Mouse (Mus musculus): ENCODE measurements around the gene Gm20388.

Gene Gm20388

DNA sequence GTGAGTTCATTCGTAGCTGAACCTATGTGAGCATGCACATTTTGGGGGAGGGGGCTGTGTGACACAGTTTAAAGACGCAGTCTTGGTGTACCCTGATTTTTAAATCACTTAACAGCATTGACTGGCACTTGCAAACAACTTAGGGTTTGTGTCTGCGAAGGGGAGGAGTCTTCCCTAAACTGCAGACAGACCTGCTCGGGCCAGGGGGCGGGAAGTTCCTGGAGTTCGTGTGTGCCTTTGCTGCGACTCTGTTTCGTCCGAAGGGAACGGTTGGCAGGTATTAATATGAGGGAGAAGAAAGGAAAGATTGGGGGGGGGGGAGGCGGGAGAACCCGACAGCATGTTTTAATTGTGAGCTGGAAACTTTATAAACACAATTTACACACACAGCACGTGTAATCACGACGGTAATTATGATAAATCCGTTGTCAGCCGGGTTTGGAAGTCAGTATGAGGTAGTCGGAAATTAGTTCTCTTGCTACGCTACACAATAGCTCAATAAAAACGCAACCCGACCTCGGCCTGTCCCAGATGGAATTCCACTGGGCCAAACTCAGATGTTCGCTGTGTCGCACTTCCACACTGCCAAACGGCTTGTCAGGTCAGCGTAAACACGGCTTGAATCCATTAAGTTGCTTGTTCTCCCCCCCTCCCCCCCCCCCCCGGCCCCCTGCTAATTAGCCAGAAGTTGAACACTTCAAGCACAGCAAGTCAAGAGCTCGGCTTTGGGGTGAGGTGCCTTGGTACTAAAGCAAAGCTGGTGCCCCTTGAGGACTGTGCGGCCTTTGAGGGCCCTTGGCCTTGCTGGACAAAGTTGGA lies 1264.3 kb downstream of the Gm20388 start:
- no peak for DNase-seq (ENCODE audit: low spot score in 2 of 2)

DNA sequence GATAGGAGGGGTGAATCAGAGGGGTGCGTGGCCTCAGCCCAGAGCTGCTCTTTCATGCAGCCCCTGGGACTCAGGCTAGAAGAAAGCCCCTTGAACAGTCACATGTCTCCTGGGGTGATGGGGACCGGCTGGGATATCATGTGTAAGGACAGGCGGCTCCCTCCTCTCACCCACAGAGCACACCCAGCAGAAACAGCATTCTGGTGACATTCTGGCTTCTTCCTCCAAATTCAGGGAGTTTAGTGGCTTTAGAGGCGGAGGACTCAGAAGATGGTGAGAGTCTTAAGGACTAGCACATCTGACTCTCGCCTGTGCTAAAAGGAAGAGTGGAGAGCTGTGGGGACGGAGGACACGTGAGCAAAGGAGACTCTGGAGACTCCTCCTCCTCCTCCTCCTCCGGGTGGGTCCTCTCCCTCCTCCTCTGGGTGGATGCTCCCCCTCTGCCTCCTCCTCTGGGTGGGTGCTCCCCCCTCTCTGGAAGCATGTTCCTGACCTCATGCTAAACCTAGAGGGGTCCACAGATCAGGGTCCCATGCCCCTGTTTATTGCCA lies 1265.0 kb downstream of the Gm20388 start:
- no peak for DNase-seq (ENCODE audit: low spot score in 2 of 2)

DNA sequence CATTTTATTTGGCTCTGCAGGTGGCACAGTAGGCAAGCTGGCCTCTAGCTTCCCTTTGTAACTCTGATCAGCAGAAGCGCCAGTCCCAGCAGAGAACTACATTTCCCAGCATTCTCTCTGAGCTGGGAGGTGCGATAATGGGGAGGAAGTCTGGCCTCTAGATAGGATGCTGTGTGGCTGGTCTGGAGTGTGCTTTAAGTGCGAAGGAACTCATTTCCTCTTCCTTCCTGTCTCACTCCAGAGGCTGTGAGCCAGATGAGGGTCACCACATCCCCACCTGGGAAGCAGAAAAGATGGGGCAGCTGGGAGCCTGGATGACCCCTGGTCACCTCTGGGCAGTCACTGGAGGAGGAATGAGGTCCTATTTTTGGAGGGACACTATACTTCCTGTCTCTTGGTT lies 1265.7 kb downstream of the Gm20388 start:
- no peak for DNase-seq (ENCODE audit: low spot score in 2 of 2)

DNA sequence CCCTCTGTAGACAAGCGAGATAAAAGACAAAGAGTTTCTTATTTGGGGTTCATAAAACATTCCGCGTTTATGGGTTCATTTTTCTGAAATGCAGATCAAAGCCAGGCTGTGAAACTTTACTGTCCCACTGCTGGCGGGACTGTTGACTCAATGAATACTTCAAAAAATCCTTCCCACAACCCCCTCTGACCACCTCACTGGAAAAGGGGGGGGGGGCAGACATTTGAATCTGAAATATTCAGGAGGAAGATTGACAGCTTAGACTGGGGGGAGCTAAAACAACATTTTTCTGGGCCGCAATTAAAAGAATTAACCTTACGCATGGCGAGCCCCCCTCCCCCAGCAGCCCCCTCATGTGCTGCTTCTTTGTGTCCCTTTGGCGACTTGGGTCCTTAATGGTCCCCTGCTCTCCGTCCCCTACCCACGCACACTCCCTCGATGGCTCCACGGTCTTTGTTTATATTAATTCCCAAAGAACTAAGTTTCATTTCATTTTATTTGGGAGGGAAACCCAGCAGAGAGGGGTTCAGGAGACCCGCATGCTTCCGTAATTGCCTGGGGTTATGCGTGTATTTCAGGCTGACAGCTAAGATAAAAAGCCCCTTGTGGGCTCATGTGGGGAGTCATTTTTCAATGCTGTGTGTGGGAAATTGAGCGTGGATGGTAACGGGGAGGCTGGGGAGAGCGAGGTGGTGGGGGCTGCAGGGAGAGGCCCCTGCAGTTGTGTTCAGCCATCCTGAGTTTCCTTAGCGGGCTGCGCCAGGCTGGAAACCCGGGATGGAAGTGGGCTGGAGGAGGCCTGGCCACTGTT lies 1270.0 kb downstream of the Gm20388 start:
- DNase-seq (ENCODE audit: low spot score in 2 of 2): no peak

DNA sequence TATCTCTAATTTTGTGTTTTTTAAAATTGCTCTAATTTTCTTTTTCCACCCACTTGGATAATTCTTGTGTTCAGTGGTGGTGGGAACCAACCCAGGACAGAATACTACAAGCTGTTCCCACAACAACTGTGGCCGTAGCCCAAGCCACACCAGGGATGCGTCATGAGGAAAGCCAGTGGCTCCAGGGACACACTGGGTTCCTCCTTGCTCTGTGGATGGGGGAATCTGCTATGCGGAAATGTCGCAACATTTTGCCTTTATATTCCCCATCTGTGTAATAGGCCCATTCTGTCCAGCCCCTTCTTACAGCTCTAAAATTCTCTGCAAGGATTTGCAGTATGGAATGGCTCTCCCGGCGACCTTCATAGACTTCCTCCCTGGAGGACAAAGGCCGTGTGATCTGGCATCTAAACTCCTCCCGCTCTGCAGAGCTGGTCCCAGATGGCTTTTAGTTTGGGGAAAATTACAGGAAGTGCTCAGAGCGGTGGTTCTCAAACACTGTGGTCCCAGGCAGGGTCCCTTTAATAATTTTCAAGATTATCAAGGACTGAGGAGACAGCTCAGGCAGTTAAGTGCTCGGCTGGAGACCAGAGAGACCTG lies 1270.7 kb downstream of the Gm20388 start:
- no peak for DNase-seq (ENCODE audit: low spot score in 2 of 2)

DNA sequence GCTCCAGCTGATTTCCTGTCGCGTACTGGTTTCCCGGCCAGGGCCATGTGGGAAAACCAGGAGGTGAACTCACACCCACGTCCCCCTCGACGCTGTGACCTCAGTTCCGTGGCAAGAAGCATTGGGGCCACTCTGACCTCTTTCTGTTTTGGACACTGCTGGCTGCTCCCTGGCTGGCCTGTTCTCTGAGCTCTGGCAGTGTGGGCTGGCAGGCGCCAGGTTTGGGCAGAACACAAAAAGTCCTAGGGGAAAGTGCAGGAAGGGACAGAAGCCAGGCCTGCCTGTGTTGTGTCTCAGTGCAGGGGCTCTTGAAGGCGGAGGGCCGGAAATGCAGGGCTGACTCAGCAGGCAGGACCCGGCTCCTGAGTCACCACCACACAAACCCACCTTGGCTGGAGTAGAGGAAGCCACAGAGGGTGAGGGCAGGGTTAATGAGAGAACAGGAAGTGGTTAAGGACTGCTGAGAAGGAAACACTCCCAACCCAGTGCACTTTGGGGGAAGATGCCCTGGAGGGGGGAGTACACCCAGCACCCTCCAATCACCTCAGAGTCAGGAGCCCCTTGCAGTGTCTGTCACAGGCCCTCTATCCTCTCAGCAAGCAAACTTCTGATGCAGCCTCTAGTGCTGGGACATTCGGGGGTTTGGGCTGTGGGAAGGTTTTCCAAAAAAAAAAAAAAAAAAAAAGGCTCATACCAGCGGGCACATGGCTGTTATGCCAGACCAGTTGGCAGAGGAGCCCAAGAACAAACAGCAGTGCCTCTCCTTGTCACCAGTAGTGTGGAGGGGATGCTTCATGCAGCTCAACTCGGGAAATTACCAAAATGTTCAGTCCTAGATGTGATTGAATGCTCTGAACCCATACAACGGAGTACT lies 1277.1 kb downstream of the Gm20388 start:
- DNase-seq (ENCODE audit: low spot score in 2 of 2): no peak

DNA sequence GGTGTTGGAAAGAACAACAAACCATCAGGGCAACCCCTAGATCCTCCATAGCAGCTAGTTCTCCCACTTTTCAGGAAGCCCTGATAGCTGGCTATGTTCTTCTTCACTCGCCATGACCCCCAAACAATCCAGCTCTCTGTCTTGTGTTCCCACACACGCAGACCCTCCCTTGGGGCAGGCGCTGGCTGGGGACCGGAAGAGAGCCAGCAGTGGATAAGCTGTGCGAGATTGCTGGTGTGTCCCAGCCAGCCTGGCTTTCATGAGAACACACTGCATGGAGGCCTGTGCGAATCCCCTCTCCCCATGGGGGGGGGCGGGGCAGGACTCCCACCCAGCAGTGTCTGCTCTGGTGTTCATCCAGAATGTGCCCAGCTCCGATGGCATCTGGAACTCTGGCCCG lies 1278.4 kb downstream of the Gm20388 start:
- DNase-seq (ENCODE audit: low spot score in 2 of 2): no peak

DNA sequence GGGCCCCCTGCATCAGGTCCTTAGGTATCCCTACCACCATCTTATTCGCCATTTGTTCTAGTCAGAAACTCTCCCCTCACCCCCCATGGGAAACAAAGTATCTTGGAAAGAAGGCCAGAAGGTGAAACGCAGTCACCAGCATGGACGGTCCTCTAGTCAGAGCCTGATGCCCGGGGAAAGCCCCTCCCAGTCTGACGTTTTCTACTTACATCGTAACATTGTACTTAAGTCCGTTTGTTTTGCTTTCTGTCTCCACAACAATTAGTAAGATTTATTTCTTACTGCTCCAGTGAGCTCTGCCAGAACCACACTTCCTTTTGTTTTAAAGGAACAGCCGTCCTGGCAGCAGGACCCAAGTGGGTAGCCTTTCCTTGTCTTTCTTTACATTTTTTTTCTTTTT lies 1281.8 kb downstream of the Gm20388 start:
- no peak for DNase-seq (ENCODE audit: low spot score in 2 of 2)

DNA sequence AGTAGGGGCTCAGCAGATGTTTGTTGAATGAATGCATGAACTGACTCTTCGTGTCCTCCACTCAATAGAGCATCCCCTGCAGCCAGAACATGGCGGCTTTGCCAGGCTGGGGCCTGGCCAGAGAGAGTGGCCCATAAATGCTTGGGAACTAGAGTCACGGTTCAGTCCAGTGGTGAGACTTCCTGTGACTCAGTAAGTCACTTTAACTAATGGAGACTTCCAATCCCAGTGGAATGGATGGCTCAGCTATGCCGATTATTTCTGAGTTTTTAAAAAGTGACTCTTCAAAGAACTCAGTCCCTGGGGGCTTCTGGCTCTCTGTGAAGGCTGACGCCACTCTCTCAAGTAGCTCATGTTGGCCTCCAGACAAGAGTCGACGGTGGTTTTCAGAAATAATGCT lies 1285.3 kb downstream of the Gm20388 start:
- DNase-seq (ENCODE audit: low spot score in 2 of 2): no peak

DNA sequence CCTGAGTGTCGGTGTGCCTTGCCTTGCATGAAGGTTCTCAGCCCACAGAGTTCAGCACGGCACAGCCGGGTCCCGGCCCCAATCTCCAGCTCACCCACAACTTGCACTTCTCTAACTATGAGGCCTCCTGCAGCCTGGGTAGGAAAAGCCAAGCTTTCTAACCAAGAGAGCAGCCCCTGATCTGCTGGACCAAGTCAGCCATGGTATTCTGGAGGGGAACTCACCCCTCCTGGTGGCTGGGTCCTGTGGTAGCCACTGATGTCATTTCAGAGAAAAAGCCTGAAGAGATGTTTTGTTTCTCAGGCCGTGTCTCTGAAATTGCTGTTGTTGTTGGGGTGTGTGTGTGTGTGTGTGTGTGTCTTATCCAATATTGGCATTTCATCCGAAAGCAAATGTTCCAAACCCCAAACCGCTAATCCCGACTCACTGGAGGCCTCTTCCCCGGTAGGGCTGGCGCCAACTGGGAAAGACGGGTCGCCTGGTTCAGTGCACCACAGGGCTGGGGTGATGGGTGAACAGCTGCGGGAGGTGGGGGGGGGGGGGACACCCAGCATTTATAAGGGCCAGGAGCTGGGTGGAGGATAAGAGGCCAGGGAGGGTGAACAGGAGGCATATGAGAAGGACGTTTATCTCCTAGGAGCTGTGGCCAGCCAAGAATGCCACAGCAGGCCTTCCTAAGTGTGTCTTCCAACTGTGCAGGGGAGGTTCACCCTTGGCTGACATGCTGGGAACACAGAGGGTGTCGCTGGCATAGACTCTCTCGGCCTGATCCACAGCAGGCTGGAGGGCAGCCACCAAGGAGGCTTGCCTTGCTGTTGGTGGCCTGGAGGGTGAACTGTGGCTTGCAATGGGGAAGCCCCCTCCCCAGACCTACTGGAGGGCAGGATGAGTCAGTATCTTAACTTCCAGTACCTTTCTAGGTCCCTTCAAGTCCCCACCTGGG lies 1286.4 kb downstream of the Gm20388 start:
- no peak for DNase-seq (ENCODE audit: low spot score in 2 of 2)

DNA sequence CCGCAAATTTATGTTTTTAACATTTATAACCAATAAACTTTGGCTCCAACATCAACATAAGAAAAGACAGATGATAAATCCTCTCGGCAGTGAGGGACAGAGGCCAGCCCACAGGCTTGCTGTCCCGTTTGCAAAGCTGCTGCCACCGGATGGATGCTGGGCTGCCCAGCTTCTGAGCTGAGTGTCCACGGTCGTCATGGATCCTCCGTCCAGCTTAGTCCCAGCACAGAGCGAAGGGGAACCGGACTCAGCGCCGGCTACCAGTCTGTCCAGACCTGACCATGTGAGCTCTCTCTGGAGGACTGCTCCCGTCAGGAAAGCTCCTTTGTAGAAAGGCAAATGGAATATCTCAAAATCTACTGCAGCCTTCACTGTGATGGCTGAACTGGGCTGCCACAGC lies 1289.4 kb downstream of the Gm20388 start:
- no peak for DNase-seq (ENCODE audit: low spot score in 2 of 2)

DNA sequence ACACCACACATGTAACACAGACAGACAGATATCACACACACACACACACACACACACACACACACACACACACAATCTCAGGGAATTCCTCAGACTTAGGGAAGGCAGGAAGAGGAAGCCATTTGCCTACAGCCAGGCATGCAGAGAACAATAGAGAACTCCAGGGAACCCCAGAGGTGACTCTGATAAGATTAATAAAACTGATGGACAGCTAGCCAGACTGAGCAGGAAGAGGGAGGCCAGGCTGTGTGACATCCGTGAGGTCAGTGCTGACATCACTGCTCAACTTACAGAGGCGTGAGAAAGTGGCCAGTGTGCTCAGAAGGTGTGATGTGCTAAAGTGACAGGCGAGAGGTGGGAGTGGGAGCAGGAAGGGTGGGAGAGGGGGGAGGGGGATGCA lies 1290.3 kb downstream of the Gm20388 start:
- no peak for DNase-seq (ENCODE audit: low spot score in 2 of 2)

DNA sequence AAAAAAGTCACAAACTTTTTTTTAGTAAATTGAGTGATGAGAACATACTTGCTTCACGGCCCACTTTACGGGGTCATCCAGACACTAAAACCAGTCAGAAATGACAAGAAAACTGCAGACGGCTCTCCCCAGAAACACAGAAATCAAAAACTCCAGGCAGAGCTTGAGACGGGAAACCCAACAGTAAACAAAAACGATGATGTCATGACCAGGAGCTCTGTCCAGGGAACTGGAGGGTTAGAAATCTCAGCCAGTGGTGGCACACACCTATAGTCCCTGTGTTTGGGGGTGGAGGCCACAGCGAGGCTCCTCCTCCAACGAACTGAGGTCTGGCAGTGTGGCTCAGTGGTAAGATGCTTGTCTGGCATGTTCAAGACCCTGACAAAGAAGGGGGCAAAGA lies 1291.0 kb downstream of the Gm20388 start:
- DNase-seq (ENCODE audit: low spot score in 2 of 2): no peak

DNA sequence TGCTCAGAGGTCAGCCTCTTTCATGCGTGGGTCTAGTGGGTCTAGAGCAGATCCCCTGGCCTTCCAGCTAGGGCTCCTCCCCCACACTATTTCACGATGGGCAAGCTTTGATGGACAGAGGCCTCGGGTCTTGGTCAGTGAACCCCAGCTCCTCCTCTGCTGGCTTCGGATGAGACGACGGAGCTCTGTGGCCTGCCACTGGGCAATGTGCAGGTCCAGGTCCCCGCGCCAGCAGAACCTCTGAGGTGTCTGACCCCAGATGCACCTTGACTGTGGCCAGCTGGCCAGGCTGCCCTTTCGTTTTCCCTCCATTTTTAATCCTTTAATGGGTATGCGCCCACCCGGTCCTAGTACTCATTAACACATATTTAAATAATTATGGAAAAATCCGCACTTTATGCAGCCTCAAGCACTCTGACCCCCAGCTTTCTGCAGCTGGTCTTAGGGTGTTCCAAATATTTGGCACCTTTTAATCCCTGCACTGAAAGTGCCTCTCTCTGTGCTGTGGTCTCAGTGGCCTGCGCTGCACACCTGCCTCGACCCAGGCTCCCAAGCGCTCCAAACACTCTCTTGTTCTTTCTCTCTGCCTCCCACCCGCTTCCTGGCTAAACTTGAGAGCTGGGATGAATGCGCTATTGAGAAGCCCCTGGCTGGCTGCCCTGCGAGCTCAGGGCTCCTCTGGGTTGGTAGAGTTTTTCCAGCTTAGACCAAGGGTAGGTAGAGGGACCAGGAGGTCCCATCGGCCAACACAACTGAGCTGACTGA lies 1293.2 kb downstream of the Gm20388 start:
- peak; percentile 14 to 65 for DNase-seq (ENCODE audit: low spot score in 2 of 2)

DNA sequence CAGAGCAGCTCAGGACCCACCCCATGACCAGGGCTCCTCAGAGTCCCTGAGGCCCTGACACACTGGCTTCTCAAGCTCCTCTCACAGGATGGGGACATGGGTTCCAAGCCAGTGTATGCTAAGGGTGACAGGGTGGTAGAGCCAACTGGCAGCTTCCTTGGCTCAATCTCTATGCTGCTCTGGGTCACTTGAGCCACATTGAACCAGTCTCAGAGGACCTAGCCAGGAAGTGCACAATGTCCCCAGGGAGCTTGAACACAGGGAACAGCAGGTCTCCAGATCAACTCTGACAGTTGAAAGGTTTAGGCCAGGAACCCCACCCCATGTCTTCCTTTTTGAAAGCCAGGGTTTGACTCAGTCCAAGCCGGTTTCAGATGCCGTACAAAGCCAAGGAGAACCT lies 1296.5 kb downstream of the Gm20388 start:
- DNase-seq (ENCODE audit: low spot score in 2 of 2): no peak

DNA sequence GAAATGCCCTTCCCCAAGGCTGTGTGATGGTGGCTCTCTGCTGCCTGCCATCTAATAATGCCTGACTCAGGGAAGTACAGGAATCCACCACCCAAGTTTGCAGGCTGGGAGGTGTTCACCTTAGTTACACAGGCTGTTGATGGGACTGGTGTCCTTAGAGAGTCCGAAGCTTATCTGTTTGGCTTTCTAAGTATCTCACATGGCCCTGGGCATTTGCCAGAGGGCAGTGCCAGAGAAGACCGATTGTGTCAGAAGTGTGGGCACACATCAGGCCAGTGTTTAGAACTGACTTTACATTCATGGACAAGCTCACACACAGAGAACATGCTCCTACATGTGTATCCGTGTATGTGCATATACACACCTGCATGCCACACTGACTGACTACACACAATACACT lies 1300.0 kb downstream of the Gm20388 start:
- no peak for DNase-seq (ENCODE audit: low spot score in 2 of 2)

DNA sequence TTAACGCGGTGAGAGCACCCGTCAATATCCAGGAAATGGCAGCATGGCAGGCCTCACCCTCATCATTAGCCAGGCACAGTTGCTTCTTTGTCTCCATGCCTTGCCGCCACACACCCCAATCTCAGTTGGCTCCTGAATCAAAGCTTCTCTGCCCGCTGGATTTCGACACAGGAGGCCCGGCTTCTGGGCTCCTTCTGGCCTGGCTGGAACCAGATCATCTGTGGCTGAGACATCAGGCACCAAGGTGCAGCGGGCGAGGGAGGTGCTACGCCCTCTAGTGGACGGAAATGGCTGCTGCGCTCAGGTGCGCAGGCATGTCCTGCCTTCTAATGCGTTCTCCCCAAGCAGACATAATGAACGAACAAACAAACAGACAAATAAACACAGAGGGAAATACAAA lies 1302.6 kb downstream of the Gm20388 start:
- DNase-seq (ENCODE audit: low spot score in 2 of 2): no peak

DNA sequence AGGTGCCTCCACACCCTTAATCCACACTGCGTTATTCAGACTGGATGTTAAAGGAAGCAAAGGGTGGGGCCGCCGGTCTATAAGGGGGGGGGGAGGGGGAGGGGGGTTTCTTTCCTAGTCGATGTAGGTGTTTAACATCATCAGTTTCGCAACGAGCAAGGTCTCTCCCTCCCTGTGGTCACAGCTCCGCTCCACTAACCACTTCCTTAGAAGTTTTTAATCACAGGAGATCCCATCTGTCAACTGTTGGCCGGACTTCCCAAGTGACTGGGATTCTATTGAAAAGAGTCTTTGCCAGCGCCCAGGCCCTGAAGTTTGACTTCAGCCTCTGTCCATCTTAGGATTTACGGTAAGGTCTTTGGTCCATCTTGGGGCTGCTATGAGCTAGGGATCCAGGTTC lies 1303.0 kb downstream of the Gm20388 start:
- DNase-seq (ENCODE audit: low spot score in 2 of 2): no peak

DNA sequence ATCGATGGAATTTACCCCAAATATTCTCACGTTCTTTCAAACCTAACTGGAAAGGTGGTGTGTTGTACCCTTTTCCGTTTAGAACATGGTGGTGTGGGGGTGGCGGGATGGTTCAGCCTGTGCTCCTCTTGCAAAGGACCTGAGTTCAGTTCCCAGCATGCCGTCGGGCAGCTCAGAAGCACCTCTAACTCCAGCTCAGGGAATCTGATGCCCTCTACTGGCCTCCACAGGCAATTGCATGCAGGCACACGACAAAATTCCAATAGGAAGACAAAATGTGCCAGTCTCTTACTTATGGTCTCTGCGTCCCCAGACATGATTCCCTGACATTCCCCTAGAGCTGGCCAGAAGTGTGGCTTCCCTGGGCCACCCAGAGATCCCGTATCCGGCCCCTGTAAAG lies 1304.3 kb downstream of the Gm20388 start:
- no peak for DNase-seq (ENCODE audit: low spot score in 2 of 2)

Measured in left cerebral cortex, adult 9 months (tissue).